Mouse (Mus musculus): ENCODE data around the gene Gm44502.

- TF ChIP-seq CTCF (conservative IDR thresholded peaks at IDR 0.05; ENCODE audit: insufficient read depth, insufficient read length, low read depth, low read length) = no peak
- TF ChIP-seq POLR2A (IDR thresholded peaks at IDR 0.05; ENCODE audit: low read depth, low read length) = no peak
Measured at GRCm38 (mm10) chr15:89428821-89429351, 610 bp downstream of the Gm44502 start.

Measured in kidney, adult 2 months (tissue).